Mouse (Mus musculus) lung, postnatal 4 days (tissue): Measurements from ENCODE around the gene Il22ra2.

Source experiments
- DNase-seq, 2 experiments: peaks; one replicate each; pipeline ENCODE4 v3.0.0; 2021

Il22ra2 gene

DNA sequence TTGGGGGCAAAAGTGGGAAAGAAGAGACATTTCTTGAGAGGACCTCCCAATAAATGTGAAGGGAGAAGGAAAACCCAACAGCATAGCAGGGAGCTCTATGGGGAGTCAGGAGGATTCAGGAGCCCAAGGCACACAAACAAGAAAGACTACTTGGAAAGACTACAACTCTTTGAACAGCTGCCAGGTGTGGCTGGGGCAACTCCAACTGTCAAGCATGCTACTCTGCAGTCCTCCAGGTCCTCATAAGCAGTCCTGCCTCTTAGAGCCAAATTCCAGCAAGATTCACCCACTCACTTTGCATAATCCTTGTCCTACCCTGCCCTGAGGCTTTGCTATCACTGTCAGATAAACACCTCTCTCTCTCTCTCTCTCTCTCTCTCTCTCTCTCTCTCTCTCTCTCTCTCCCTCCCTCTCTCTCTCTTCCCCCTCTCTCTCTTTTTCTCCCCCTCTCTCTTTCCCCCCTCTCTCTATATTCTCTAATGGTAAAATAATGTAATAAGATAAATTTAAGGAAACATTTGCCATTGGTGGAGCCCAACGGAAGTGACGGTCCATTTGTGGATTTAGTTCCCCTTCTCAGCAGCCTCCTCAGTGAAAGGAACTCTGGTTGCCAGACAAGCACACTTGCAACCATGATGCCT is at the start of gene Il22ra2:
TSS of gene Il22ra2 (plus strand) at position 591 of the 641 bp plus-strand sequence.
- peak; percentile 50 to 68 for DNase-seq

- DNase-seq: no peak
Measured at GRCm38 (mm10) chr10:19577571-19577970, 44.2 kb upstream of the Il22ra2 start.

DNA sequence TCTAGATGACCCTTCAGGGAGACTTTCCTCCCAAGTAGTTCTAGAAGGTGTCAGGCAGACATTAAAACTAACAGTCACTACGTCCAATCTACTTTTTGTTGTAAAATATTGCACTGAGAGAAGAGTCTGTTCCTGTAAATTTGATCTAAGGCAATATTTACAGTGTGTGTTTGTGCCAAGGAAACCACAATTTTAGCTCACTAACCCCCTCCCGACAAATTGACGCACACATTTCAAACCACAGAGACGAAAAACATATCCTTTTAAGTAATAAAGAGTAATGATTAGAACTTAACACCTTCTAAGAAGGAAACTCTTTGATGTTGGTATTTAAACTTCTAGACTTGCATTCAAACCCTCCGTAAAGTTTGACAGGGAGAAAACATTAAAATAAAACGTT is 43.8 kb upstream of the Il22ra2 start:
- DNase-seq: no peak

GRCm38 (mm10) chr10:19578409-19578986 is 43.3 kb upstream of the Il22ra2 start:
- peak in 1 of 2 experiments; percentile 46 for DNase-seq

DNA sequence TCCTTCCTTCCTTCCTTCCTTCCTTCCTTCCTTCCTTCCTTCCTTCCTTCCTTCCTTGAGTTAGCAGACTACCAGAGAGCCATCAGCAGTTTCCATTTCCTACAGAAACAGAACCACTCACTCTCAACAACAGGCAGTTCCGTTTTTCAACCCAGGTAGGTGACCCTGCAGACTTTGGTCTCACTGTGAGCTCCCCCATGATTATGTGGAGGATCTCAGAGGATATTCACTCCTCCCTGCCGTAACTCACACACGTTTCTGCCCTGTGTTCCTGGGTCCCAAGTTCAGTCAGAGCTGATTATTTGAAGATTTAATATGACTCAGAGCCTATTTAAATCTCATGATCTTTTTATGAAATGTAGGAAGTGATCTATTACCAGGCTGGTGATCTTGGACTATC is 41.1 kb upstream of the Il22ra2 start:
- no peak for DNase-seq

GRCm38 (mm10) chr10:19581844-19582582 is 39.8 kb upstream of the Il22ra2 start:
- no peak for DNase-seq

GRCm38 (mm10) chr10:19582806-19583430 is 38.9 kb upstream of the Il22ra2 start:
- no peak for DNase-seq

DNA sequence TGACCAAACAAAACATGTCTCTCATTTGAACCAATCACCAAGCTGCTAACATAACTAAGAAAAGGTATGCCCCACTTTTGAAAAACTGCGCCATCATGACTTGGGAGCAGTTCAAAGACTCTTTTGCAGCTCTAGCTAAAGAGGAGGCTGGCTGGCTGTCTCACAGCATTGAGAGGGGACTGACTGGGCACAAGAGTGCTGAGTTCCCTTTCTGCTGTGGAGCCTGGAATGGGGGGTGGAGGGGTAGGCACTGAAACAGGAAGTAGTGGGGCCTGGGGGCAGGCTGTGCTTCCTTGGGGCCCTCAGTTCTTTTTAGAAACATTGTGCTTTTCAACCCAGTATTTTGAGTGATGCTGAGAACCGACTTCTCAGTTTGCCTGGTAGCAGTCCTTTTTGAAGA is 37.7 kb upstream of the Il22ra2 start:
- peak; percentile 50 to 61 for DNase-seq

DNA sequence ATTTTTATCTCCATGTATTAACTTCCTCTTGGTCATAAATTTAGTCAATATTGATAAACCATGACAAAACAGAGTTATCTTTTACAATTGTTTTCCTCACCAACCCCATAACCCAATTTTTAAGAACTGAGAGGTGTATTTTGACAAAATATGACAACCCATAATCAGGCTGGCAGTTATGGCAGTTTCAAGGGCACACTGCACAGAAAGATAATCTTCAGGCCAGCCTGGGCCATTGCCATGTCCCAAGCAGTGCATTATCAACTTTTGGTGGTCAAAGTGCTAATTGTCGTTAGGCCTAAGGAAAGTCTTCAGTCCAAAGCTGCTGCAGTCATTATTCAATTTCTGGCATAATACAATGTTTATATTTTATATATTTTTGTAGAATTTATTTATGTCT is 37.0 kb upstream of the Il22ra2 start:
- no peak for DNase-seq

GRCm38 (mm10) chr10:19585860-19586259 is 35.9 kb upstream of the Il22ra2 start:
- no peak for DNase-seq

GRCm38 (mm10) chr10:19587281-19587680 is 34.5 kb upstream of the Il22ra2 start:
- no peak for DNase-seq

DNA sequence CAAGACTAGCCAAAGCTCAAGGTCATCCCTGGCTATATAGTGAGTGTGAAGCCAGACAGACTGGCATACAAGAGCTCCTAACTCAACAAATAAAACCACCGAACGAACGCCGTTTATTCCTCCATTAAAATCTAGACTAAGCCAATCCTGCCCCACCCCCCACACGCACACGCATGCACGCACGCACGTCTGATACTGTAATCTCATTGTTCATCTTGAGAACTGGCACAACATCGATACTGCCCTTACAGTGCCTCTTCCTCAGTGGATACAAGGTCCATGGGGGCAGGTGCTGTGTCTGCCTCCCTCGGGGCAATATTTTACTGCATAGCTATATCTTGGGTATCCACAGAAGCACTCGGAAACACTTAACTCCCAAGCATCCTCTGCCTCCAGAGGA is 32.2 kb upstream of the Il22ra2 start:
- DNase-seq: no peak

DNA sequence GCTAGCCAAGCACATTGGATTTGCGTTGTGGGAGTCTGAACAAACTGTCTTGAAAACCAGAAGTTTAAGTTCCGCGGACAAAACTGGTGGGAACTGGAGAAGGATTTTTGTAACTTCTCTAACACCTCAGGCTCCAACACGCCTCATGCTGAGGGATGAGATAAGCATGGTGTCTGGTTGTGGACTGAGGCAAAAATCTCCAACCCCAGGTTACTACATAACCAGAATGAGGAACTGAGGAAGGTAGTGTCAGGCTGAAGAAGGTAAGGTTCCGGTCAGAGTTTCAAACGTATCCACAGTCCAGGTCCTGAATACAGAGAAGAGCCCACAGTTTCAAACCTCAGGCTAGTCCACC is 30.5 kb upstream of the Il22ra2 start:
- no peak for DNase-seq

- DNase-seq: peak; percentile 100
Measured at GRCm38 (mm10) chr10:19591641-19592441, 30.0 kb upstream of the Il22ra2 start, which contains the start of gene Ifngr1. Gene Ifngr1 (plus strand): TSS chr10:19591949.

GRCm38 (mm10) chr10:19592556-19592955 is 29.2 kb upstream of the Il22ra2 start:
- DNase-seq: no peak

DNA sequence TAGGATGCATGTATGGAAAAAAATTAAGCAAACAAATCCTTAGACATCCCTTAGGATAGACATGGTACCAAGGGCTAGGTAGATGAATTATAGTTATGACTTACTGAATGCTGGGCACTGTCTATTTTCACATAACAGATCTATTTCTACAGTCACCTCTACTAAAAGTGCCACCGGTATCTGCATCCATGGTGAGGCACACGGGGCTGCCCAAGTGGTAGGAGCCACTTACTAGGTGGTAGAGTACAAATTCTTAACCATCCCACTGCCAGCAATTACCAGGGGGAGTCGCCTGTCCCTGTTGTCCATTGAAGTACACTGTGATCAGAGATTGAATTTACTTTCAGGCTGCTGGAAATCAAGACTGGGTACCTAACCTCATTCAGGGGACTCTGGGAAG is 28.5 kb upstream of the Il22ra2 start:
- DNase-seq: no peak

DNA sequence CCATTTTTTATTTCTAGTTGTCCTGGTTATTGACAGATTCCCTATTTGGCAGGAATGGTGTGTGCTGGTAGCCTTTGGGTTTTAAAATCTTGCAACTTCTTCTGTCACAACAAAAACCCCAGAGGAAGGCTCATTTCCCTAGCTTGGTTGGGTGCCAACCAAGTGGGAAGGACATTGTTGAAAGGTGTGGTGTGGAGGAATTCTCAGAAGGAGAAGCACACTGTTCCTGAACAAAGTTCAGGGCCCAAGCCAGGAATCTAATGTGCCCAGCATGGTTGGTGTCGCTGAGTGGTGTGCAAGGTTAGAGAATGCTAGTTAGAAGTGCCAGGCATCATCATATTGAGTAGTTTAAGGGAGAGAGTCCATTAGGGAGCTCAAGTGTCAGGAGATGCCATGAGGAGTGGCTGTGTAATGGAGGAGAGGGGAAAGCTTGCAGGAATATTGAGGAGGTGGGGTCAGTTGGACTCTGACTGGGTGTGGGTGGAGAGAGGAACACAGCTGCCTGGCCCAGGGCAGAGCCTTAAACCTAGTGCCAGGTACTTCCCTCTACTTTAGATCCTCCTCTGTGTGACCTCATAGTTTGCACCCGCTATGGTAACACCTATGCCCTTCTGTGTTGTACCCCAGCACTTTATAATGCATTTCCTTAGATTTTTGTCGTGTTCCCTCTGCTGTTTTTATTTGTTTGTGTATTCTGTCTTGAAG is 27.4 kb upstream of the Il22ra2 start:
- DNase-seq: no peak

DNA sequence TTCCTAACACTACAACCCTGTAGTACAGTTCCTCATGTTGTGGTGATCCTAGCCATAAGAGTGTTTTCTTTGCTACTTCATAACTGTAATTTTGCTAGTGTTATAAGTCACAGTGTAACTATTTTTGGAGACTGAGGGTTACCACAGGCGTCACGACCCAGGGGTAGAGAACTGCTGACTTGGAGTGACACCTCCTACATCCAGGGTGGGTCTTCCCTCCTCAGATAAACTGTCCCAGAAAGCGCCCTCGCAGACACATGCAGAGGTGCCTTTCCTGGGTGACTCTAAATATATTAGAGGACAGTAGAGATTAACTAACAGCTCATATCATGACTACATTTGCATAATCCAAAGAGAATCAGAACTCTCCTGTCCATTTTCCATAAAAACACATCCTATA is 24.9 kb upstream of the Il22ra2 start:
- no peak for DNase-seq

GRCm38 (mm10) chr10:19598091-19598490 is 23.7 kb upstream of the Il22ra2 start:
- no peak for DNase-seq

- no peak for DNase-seq
Measured at GRCm38 (mm10) chr10:19599331-19600092, 22.3 kb upstream of the Il22ra2 start.

- no peak for DNase-seq
Measured at GRCm38 (mm10) chr10:19600093-19600420, 21.7 kb upstream of the Il22ra2 start.

- peak in 1 of 2 experiments; percentile 50 for DNase-seq
Measured at GRCm38 (mm10) chr10:19601502-19601901, 20.3 kb upstream of the Il22ra2 start.
